Mouse (Mus musculus): ENCODE results near the gene Cnnm4.

Cnnm4 gene

GRCm38 (mm10) chr1:36474646-36475045, 3.2 kb downstream of the Cnnm4 start:
- DNase-seq, result peak; percentile 67

- DNase-seq, result peak; percentile 48
These were observed 4.2 kb downstream of the Cnnm4 start for GRCm38 (mm10) chr1:36475480-36476110.

GRCm38 (mm10) chr1:36476426-36476825, 5.0 kb downstream of the Cnnm4 start:
- peak; percentile 67 for DNase-seq

GRCm38 (mm10) chr1:36478343-36478795, 6.9 kb downstream of the Cnnm4 start:
- peak; percentile 55 for DNase-seq

GRCm38 (mm10) chr1:36479903-36480899, 8.8 kb downstream of the Cnnm4 start:
- DNase-seq, result no peak

GRCm38 (mm10) chr1:36483825-36484224, 12.4 kb downstream of the Cnnm4 start:
- DNase-seq, result no peak

GRCm38 (mm10) chr1:36485080-36485479, 13.7 kb downstream of the Cnnm4 start:
- DNase-seq, result no peak

GRCm38 (mm10) chr1:36487111-36487510, 15.7 kb downstream of the Cnnm4 start:
- DNase-seq, result no peak

GRCm38 (mm10) chr1:36489661-36490060, 18.2 kb downstream of the Cnnm4 start:
- DNase-seq, result no peak

GRCm38 (mm10) chr1:36492416-36493139, 21.2 kb downstream of the Cnnm4 start:
- DNase-seq, result peak; percentile 69

- no peak for DNase-seq
These were observed 21.9 kb downstream of the Cnnm4 start for GRCm38 (mm10) chr1:36493299-36493698.

- no peak for DNase-seq
These were observed 25.3 kb downstream of the Cnnm4 start for GRCm38 (mm10) chr1:36496719-36497118.

- no peak for DNase-seq
These were observed 25.9 kb downstream of the Cnnm4 start for GRCm38 (mm10) chr1:36497312-36497711.

- DNase-seq, result peak; percentile 86
These were observed 29.8 kb downstream of the Cnnm4 start for GRCm38 (mm10) chr1:36501261-36501660.

GRCm38 (mm10) chr1:36508238-36508637, 36.8 kb downstream of the Cnnm4 start:
- DNase-seq, result no peak

- DNase-seq, result peak; percentile 100
These were observed 40.0 kb downstream of the Cnnm4 start, which contains the start of gene Cnnm3 for GRCm38 (mm10) chr1:36511289-36512021. Cnnm3 (plus strand) TSS chr1:36511867.

GRCm38 (mm10) chr1:36512089-36512965, 40.9 kb downstream of the Cnnm4 start:
- DNase-seq, result peak; percentile 57

GRCm38 (mm10) chr1:36512966-36513280, 41.5 kb downstream of the Cnnm4 start:
- DNase-seq, result no peak

GRCm38 (mm10) chr1:36513310-36513709, 41.9 kb downstream of the Cnnm4 start:
- DNase-seq, result no peak

GRCm38 (mm10) chr1:36513718-36514117, 42.3 kb downstream of the Cnnm4 start:
- DNase-seq, result no peak

GRCm38 (mm10) chr1:36518259-36518658, 46.8 kb downstream of the Cnnm4 start:
- no peak for DNase-seq

Data from kidney, adult 18-20 months (tissue).